Mouse (Mus musculus): ENCODE measurements around the gene Fam192a. TPM values are rescaled to one million over a fixed set of nuclear protein-coding genes. Genes with fewer than 3 reads are reported as not detected.

Fam192a gene
- polyA plus RNA-seq, 1 experiment = 17.2 TPM

DNA sequence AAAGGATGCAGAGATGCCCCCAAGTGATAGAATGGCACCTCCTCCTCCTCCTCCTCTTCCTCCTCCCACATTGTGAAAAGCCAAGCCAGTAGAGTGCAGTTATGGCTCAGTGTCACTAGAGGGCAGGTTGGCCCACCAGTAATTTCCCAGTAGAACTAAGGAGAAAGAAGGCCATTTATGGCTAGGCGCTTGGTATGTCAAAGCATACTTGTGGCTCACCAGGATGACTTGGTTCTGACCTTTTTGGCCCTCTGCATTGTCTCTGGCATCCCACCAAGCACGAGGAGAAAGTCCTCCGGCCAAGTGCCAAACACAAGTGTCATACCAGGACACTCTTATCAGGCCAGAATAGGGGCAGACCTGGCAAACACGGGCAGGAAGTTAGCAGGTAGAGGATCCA lies 73.6 kb downstream of the Fam192a start:
- TF ChIP-seq POLR2A (IDR thresholded peaks at IDR 0.05; ENCODE audit: low read depth, low read length) (no peak), CTCF (IDR thresholded peaks at IDR 0.05; ENCODE audit: extremely low read depth, insufficient read depth, insufficient read length, insufficient replicate concordance) (peak; percentile 54; the same call in 1 of the 2 replicates)
- WGBS = 38% methylated on average over 4 of the region's 4 CpGs
- H3K27ac ChIP-seq (ENCODE audit: insufficient read depth, low read length) = no peak overlapping the region
- H3K36me3 ChIP-seq (ENCODE audit: control insufficient read depth, insufficient read depth, low read length) = peaks cover 4% of the 10 kb centered on the region; the same call in 1 of the 2 replicates
- H3K27me3 ChIP-seq (ENCODE audit: control insufficient read depth, insufficient read depth, low read length) = peaks cover 8% of the 10 kb centered on the region
- no peaks in the 10 kb centered on the region for H3K4me1 ChIP-seq (ENCODE audit: control insufficient read depth, insufficient read depth, insufficient read length)
- no peak overlapping the region for H3K4me3 ChIP-seq (ENCODE audit: extremely low read depth, insufficient read depth, insufficient read length)
- DNase-seq (ENCODE audit: low read depth in 1 of 2, low spot score in 2 of 2) = peak in 1 of 2 experiments; percentile 19

- Histone ChIP-seq H3K27ac (ENCODE audit: insufficient read depth, low read length) (no peak overlapping the region), H3K4me1 (ENCODE audit: control insufficient read depth, insufficient read depth, insufficient read length) (no peaks in the 10 kb centered on the region), H3K36me3 (ENCODE audit: control insufficient read depth, insufficient read depth, low read length) (peaks cover 12% of the 10 kb centered on the region), H3K4me3 (ENCODE audit: extremely low read depth, insufficient read depth, insufficient read length) (no peak overlapping the region), H3K27me3 (ENCODE audit: control insufficient read depth, insufficient read depth, low read length) (no peaks in the 10 kb centered on the region)
- DNase-seq (ENCODE audit: low read depth in 1 of 2, low spot score in 2 of 2) = no peak
- TF ChIP-seq POLR2A (IDR thresholded peaks at IDR 0.05; ENCODE audit: low read depth, low read length) (no peak), CTCF (IDR thresholded peaks at IDR 0.05; ENCODE audit: extremely low read depth, insufficient read depth, insufficient read length, insufficient replicate concordance) (no peak)
- 91% methylated on average over 7 of the region's 7 CpGs for WGBS
These were observed 74.6 kb downstream of the Fam192a start for GRCm38 (mm10) chr8:94527178-94527577.

DNA sequence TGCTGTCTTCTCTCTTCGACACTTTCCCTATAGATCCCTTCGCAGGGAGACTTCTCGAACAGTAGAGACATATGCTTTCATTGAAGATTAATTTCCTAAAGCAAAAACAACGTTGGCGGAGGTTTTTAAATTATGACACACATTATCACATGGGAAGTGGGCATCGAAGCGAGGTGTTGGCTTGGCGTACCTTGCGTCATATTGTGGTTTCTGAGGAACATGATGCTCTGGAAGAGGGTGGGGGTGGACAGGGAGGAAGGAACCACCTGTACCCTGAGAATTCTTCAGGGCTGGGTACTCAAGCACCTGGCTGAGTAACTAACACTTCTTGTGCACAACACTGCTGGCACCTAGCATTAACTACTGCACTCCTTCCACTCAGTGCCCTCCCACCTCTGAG lies 77.2 kb downstream of the Fam192a start:
- no peak for DNase-seq (ENCODE audit: low read depth in 1 of 2, low spot score in 2 of 2)
- Histone ChIP-seq H3K27me3 (ENCODE audit: control insufficient read depth, insufficient read depth, low read length) (no peaks in the 10 kb centered on the region), H3K4me3 (ENCODE audit: extremely low read depth, insufficient read depth, insufficient read length) (no peak overlapping the region), H3K4me1 (ENCODE audit: control insufficient read depth, insufficient read depth, insufficient read length) (no peaks in the 10 kb centered on the region), H3K27ac (ENCODE audit: insufficient read depth, low read length) (no peak overlapping the region), H3K36me3 (ENCODE audit: control insufficient read depth, insufficient read depth, low read length) (peaks cover 12% of the 10 kb centered on the region)
- 80% methylated on average over 9 of the region's 9 CpGs for WGBS
- TF ChIP-seq POLR2A (IDR thresholded peaks at IDR 0.05; ENCODE audit: low read depth, low read length) (no peak), CTCF (IDR thresholded peaks at IDR 0.05; ENCODE audit: extremely low read depth, insufficient read depth, insufficient read length, insufficient replicate concordance) (no peak)

Other genes with a start within 250 kb of the Fam192a start
- gene Herpud1, start 215.6 kb downstream of the Fam192a start, polyA plus RNA-seq (2012; rRNA removed) = 198 and 350 TPM in 2 replicates
- 47.3 and 58.1 TPM in 2 replicates for gene Nlrc5, start 167.6 kb downstream of the Fam192a start, polyA plus RNA-seq (2012; rRNA removed)
- 28.6 and 29.7 TPM in 2 replicates for gene Cpne2, start 69.0 kb downstream of the Fam192a start, polyA plus RNA-seq (2012; rRNA removed)
- 5.0 and 5.1 TPM in 2 replicates for gene Rspry1, start 60 bp downstream of the Fam192a start, polyA plus RNA-seq (2012; rRNA removed)
- gene Arl2bp, start 64.6 kb upstream of the Fam192a start, polyA plus RNA-seq (2012; rRNA removed) = 50.2 and 58.3 TPM in 2 replicates
- 0.21 and 0.31 TPM in 2 replicates for gene Pllp, start 94.3 kb upstream of the Fam192a start, polyA plus RNA-seq (2012; rRNA removed)
- gene Ccl22, start 143.6 kb upstream of the Fam192a start, polyA plus RNA-seq (2012; rRNA removed) = 5.8 and 7.9 TPM in 2 replicates
- 3.0 and 3.1 TPM in 2 replicates for gene Cx3cl1, start 170.0 kb upstream of the Fam192a start, polyA plus RNA-seq (2012; rRNA removed)
- not detected in 2 replicates for gene Ccl17, start 208.5 kb upstream of the Fam192a start, polyA plus RNA-seq (2012; rRNA removed)
- 70.8 and 109 TPM in 2 replicates for gene Coq9, start 236.3 kb upstream of the Fam192a start, polyA plus RNA-seq (2012; rRNA removed)
- gene Ciapin1, start 236.4 kb upstream of the Fam192a start, polyA plus RNA-seq (2012; rRNA removed) = 27.1 and 32.8 TPM in 2 replicates